1 mouse cellular context compared by ENCODE assay signal in the genomic region with DNA sequence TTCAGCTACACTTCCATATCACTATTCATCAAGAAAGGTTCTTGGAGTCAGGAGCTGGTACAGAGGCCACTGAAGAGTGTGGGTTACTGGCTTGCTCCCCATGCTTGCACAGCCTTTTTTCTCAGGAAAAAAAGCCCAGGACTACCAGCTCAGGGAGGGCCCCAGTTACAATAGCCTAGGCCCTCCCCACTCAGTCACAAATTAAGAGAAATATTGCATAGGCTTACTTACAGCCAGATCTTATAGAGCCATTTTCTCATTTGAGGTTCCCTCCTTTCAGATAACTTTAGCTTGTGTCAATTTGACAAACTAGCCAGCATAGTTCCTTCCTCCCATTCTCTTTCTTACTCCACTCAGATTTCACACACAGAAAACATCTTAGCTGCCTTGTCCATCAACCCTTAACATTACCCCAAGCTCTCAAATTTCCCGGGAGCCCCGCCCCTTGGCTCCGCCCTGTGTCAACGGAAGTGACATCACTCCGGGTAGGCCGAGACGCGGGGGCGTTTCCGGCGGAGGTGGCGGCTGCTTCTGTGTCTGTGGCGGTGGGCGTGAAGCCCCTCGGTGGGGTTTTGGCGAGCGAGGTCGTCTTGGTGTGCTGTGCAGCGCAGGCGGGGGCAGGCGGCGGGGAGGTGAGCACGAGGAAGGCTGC.
A peak's percentile ranks its signal among the peaks of the same experiment; 100 is the strongest.
TF ChIP-seq lines count a peak whose summit lies in the region.

A gene (plus strand): TSS at position 473 of the 652 bp plus-strand sequence.

TF ChIP-seq in CH12.LX, 34 proteins besides CTCF, POLR2A, EP300 and RAD21 (continued from another document):
- TF ChIP-seq ZMIZ1 (IDR thresholded peaks at IDR 0.05; ENCODE audit: low read depth, low read length), result 0 out of 2 replicates have a peak, but pooled peaks have one; percentile 36
- TF ChIP-seq UBTF (IDR thresholded peaks at IDR 0.05; ENCODE audit: low read depth, low read length), result no peak
- no peak for TF ChIP-seq NRF1 (IDR thresholded peaks at IDR 0.05; ENCODE audit: low read depth, low read length)
- no peak for TF ChIP-seq ZKSCAN1 (IDR thresholded peaks at IDR 0.05; ENCODE audit: borderline replicate concordance, low read depth, low read length)
- no peak for TF ChIP-seq USF1 (IDR thresholded peaks at IDR 0.05; ENCODE audit: low read depth, low read length)
- no peak for TF ChIP-seq MYC (IDR thresholded peaks at IDR 0.05; ENCODE audit: low read depth, low read length)
- TF ChIP-seq PAX5 (IDR thresholded peaks at IDR 0.05; ENCODE audit: low read length), result no peak
- no peak for TF ChIP-seq ZNF384 (IDR thresholded peaks at IDR 0.05; ENCODE audit: low read depth, low read length)
- 0 out of 2 replicates have a peak, but pooled peaks have one; percentile 36 for TF ChIP-seq KAT2A (IDR thresholded peaks at IDR 0.05; ENCODE audit: insufficient replicate concordance, low read length)
- no peak; the same call in 1 of the 2 replicates for TF ChIP-seq ELF1 (IDR thresholded peaks at IDR 0.05; ENCODE audit: low read depth, low read length)
- TF ChIP-seq ETS1 (conservative IDR thresholded peaks at IDR 0.05; ENCODE audit: low read depth, low read length), result no peak
- 0 out of 2 replicates have a peak, but pooled peaks have one; percentile 20 for TF ChIP-seq IRF4 (IDR thresholded peaks at IDR 0.05; ENCODE audit: low read depth, low read length)
- 0 out of 2 replicates have a peak, but pooled peaks have one; percentile 21 for TF ChIP-seq CHD2 (IDR thresholded peaks at IDR 0.05; ENCODE audit: low read length)
- peak; percentile 78 for TF ChIP-seq NELFE (IDR thresholded peaks at IDR 0.05; ENCODE audit: low read depth, low read length)
- TF ChIP-seq SIN3A (IDR thresholded peaks at IDR 0.05; ENCODE audit: low read length), result peak; percentile 77; the same call in 1 of the 2 replicates
